Mouse (Mus musculus) hindbrain, embryonic 10.5 days (tissue): ENCODE data around the gene Matk. TPM values are rescaled to one million over a fixed set of nuclear protein-coding genes. Genes with fewer than 3 reads are reported as not detected.

Experiments used
- DNase-seq: peaks from one replicate; pipeline ENCODE4 v3.0.0-alpha.2; 2017; ENCODE audit warnings: low spot score
- H3K27ac ChIP-seq: fragments of 300-500 bp; sonication (generic); 2 replicates; pipeline ENCODE4 v1.5.1; 2016; ENCODE audit warnings: mild to moderate bottlenecking, moderate library complexity
- H3K27me3 ChIP-seq: fragments of 300-500 bp; sonication (generic); 2 replicates; pipeline ENCODE4 v1.6.1; 2016; ENCODE audit warnings: mild to moderate bottlenecking; ENCODE audit not compliant: poor library complexity, insufficient read depth, severe bottlenecking
- H3K36me3 ChIP-seq: fragments of 300-500 bp; sonication (generic); 2 replicates; pipeline ENCODE4 v1.6.1; 2016; ENCODE audit warnings: mild to moderate bottlenecking, moderate library complexity
- H3K4me1 ChIP-seq: fragments of 300-500 bp; sonication (generic); replicated peaks from 2 replicates; pipeline ENCODE4 v1.6.1; 2016; ENCODE audit warnings: mild to moderate bottlenecking
- H3K4me3 ChIP-seq: fragments of 300-500 bp; sonication (generic); 2 replicates; pipeline ENCODE4 v1.5.1; 2016; ENCODE audit warnings: mild to moderate bottlenecking, moderate library complexity
- H3K9me3 ChIP-seq: fragments of 300-500 bp; sonication (generic); 2 replicates; pipeline ENCODE4 v1.6.1; 2016; ENCODE audit warnings: mild to moderate bottlenecking, moderate library complexity
- WGBS: fragments of 180-500 bp; shearing (Covaris S2); methylation state at CpG from one replicate; pipeline ENCODE4 v1.1.7; 2016; 5-methylcytosine and 5-hydroxymethylcytosine counted together
- polyA plus RNA-seq: library from polyadenylated mRNA; unstranded; fragments of >200 nt; fragmentation: Nextera tagmentation; extraction: Ambion mirVana; gene quantifications from 2 replicates; pipeline ENCODE4 v1.2.1, GENCODE M21; 2016

Gene Matk
- polyA plus RNA-seq, 1 experiment from 2014 or later: 3.9 TPM

GRCm38 (mm10) chr10:81302288-81302687, 49.6 kb downstream of the Matk start:
- 60% methylated on average over 4 of the region's 4 CpGs for WGBS
- H3K4me3 ChIP-seq: peak overlapping the region; percentile 23; the same call in 1 of the 2 replicates

GRCm38 (mm10) chr10:81302781-81303218, 50.1 kb downstream of the Matk start:
- Histone ChIP-seq H3K4me1 (peaks cover 72% of the 10 kb centered on the region), H3K27me3 (no peaks in the 10 kb centered on the region), H3K27ac (peak overlapping the region; percentile 53), H3K4me3 (peak overlapping the region; percentile 23; the same call in 1 of the 2 replicates), H3K36me3 (peaks cover 52% of the 10 kb centered on the region), H3K9me3 (no peaks in the 10 kb centered on the region)
- 75% methylated on average over 14 of the region's 14 CpGs for WGBS
- DNase-seq: no peak

More at GRCm38 (mm10) chr10:81302288-81302687, 49.6 kb downstream of the Matk start:
- Histone ChIP-seq H3K27ac (peak overlapping the region; percentile 53), H3K36me3 (peaks cover 47% of the 10 kb centered on the region), H3K9me3 (no peaks in the 10 kb centered on the region), H3K27me3 (no peaks in the 10 kb centered on the region), H3K4me1 (peaks cover 77% of the 10 kb centered on the region)
- DNase-seq: no peak

GRCm38 (mm10) chr10:81303258-81303657, 50.5 kb downstream of the Matk start:
- Histone ChIP-seq H3K36me3 (peaks cover 53% of the 10 kb centered on the region), H3K27ac (peak overlapping the region; percentile 36; the same call in 1 of the 2 replicates), H3K9me3 (no peaks in the 10 kb centered on the region), H3K4me1 (peaks cover 67% of the 10 kb centered on the region), H3K27me3 (no peaks in the 10 kb centered on the region), H3K4me3 (peak overlapping the region; percentile 23; the same call in 1 of the 2 replicates)
- 79% methylated on average over 10 of the region's 10 CpGs for WGBS
- DNase-seq: no peak

- Histone ChIP-seq H3K4me3 (no peak overlapping the region), H3K9me3 (no peaks in the 10 kb centered on the region), H3K27me3 (no peaks in the 10 kb centered on the region), H3K4me1 (peaks cover 62% of the 10 kb centered on the region), H3K36me3 (peaks cover 53% of the 10 kb centered on the region), H3K27ac (peak overlapping the region; percentile 36; the same call in 1 of the 2 replicates)
- no peak for DNase-seq
- 81% methylated on average over 7 of the region's 7 CpGs for WGBS
Measured at GRCm38 (mm10) chr10:81303761-81304160, 51.0 kb downstream of the Matk start.

- Histone ChIP-seq H3K4me3 (no peak overlapping the region), H3K4me1 (peaks cover 53% of the 10 kb centered on the region), H3K36me3 (peaks cover 63% of the 10 kb centered on the region), H3K9me3 (no peaks in the 10 kb centered on the region), H3K27me3 (no peaks in the 10 kb centered on the region), H3K27ac (peak overlapping the region; percentile 20; the same call in 1 of the 2 replicates)
- peak; percentile 52 for DNase-seq
- 27% methylated on average over 9 of the region's 9 CpGs for WGBS
Measured at GRCm38 (mm10) chr10:81304597-81305238, 52.0 kb downstream of the Matk start.

- no peaks in the 10 kb centered on the region for H3K27me3 ChIP-seq
- H3K27ac ChIP-seq: no peak overlapping the region
- no peaks in the 10 kb centered on the region for H3K9me3 ChIP-seq
- peaks cover 72% of the 10 kb centered on the region for H3K36me3 ChIP-seq
- H3K4me3 ChIP-seq: no peak overlapping the region
- DNase-seq: no peak
- 95% methylated on average over 14 of the region's 14 CpGs for WGBS
- peaks cover 44% of the 10 kb centered on the region for H3K4me1 ChIP-seq
Measured at GRCm38 (mm10) chr10:81305663-81306062, 52.9 kb downstream of the Matk start.

- no peak for DNase-seq
- Histone ChIP-seq H3K27me3 (no peaks in the 10 kb centered on the region), H3K27ac (no peak overlapping the region), H3K4me3 (no peak overlapping the region), H3K36me3 (peaks cover 78% of the 10 kb centered on the region), H3K9me3 (no peaks in the 10 kb centered on the region), H3K4me1 (peaks cover 38% of the 10 kb centered on the region)
- WGBS: 96% methylated on average over 12 of the region's 12 CpGs
Measured at GRCm38 (mm10) chr10:81306173-81306668, 53.5 kb downstream of the Matk start.

- Histone ChIP-seq H3K9me3 (no peaks in the 10 kb centered on the region), H3K4me3 (no peak overlapping the region), H3K27me3 (no peaks in the 10 kb centered on the region), H3K4me1 (peaks cover 30% of the 10 kb centered on the region), H3K27ac (no peak overlapping the region), H3K36me3 (peaks cover 86% of the 10 kb centered on the region)
- DNase-seq: no peak
- 95% methylated on average over 21 of the region's 21 CpGs for WGBS
Measured at GRCm38 (mm10) chr10:81306837-81307682, 54.3 kb downstream of the Matk start.

- Histone ChIP-seq H3K27me3 (no peaks in the 10 kb centered on the region), H3K9me3 (no peaks in the 10 kb centered on the region), H3K4me1 (peaks cover 7% of the 10 kb centered on the region), H3K27ac (no peak overlapping the region), H3K36me3 (peaks cover 100% of the 10 kb centered on the region), H3K4me3 (no peak overlapping the region)
- no peak for DNase-seq
- 88% methylated on average over 5 of the region's 5 CpGs for WGBS
Measured at GRCm38 (mm10) chr10:81309571-81309970, 56.8 kb downstream of the Matk start.

Other genes with a start within 250 kb of the Matk start
- 7.1 and 8.6 TPM in 2 replicates for gene Gng7, start 238.0 kb upstream of the Matk start, polyA plus RNA-seq
- gene Diras1, start 227.3 kb upstream of the Matk start, polyA plus RNA-seq: 4.6 and 9.8 TPM in 2 replicates
- gene Slc39a3, start 215.5 kb upstream of the Matk start, polyA plus RNA-seq: 16.9 and 26.7 TPM in 2 replicates
- gene Sgta, start 192.8 kb upstream of the Matk start, polyA plus RNA-seq: 276 and 320 TPM in 2 replicates
- gene Thop1, start 182.9 kb upstream of the Matk start, polyA plus RNA-seq: 85.4 and 106 TPM in 2 replicates
- gene Creb3l3, start 154.1 kb upstream of the Matk start, polyA plus RNA-seq: 0.29 and 0.30 TPM in 2 replicates
- 218 and 261 TPM in 2 replicates for gene Map2k2, start 147.0 kb upstream of the Matk start, polyA plus RNA-seq
- gene Zbtb7a, start 117.7 kb upstream of the Matk start, polyA plus RNA-seq: 9.4 and 12.4 TPM in 2 replicates
- gene Pias4, start 85.0 kb upstream of the Matk start, polyA plus RNA-seq: 64.1 and 72.2 TPM in 2 replicates
- 495 and 570 TPM in 2 replicates for gene Eef2, start 76.3 kb upstream of the Matk start, polyA plus RNA-seq
- 58.3 and 75.6 TPM in 2 replicates for gene Dapk3, start 69.9 kb upstream of the Matk start, polyA plus RNA-seq
- not detected in 2 replicates for gene 4930442H23Rik, start 69.1 kb upstream of the Matk start, polyA plus RNA-seq
- not detected in 2 replicates for gene Nmrk2, start 50.9 kb upstream of the Matk start, polyA plus RNA-seq
- gene Atcay, start 22.1 kb upstream of the Matk start, polyA plus RNA-seq: 7.6 and 25.9 TPM in 2 replicates
- 5.1 and 6.7 TPM in 2 replicates for gene Zfr2, start 19.8 kb upstream of the Matk start, polyA plus RNA-seq
- 238 and 239 TPM in 2 replicates for gene Mrpl54, start 14.0 kb downstream of the Matk start, polyA plus RNA-seq
- gene Apba3, start 14.0 kb downstream of the Matk start, polyA plus RNA-seq: 46.2 and 54.6 TPM in 2 replicates
- 7.0 and 9.0 TPM in 2 replicates for gene Tjp3, start 38.6 kb downstream of the Matk start, polyA plus RNA-seq
- gene Pip5k1c, start 40.0 kb downstream of the Matk start, polyA plus RNA-seq: 62.1 and 78.5 TPM in 2 replicates
- gene Cactin, start 68.2 kb downstream of the Matk start, polyA plus RNA-seq: 53.2 and 58.8 TPM in 2 replicates
- 3.3 and 3.6 TPM in 2 replicates for gene Tbxa2r, start 75.8 kb downstream of the Matk start, polyA plus RNA-seq
- gene Gipc3, start 90.3 kb downstream of the Matk start, polyA plus RNA-seq: not detected in 2 replicates
- 111 and 128 TPM in 2 replicates for gene Hmg20b, start 97.5 kb downstream of the Matk start, polyA plus RNA-seq
- gene Mfsd12, start 104.6 kb downstream of the Matk start, polyA plus RNA-seq: 9.2 and 12.9 TPM in 2 replicates
- 0.61 and 0.62 TPM in 2 replicates for gene 4930404N11Rik, start 112.9 kb downstream of the Matk start, polyA plus RNA-seq
- 138 and 143 TPM in 2 replicates for gene Fzr1, start 125.6 kb downstream of the Matk start, polyA plus RNA-seq
- 95.8 and 98.2 TPM in 2 replicates for gene Dohh, start 131.5 kb downstream of the Matk start, polyA plus RNA-seq
- 4.0 and 4.8 TPM in 2 replicates for gene Gm48551, start 131.5 kb downstream of the Matk start, polyA plus RNA-seq
- gene Gm48552, start 136.1 kb downstream of the Matk start, polyA plus RNA-seq: 1.0 and 2.5 TPM in 2 replicates
- gene Smim24, start 140.1 kb downstream of the Matk start, polyA plus RNA-seq: 2.7 and 3.0 TPM in 2 replicates
- 10.5 and 16.0 TPM in 2 replicates for gene Nfic, start 202.7 kb downstream of the Matk start, polyA plus RNA-seq
- 3.1 and 12.9 TPM in 2 replicates for gene Celf5, start 229.8 kb downstream of the Matk start, polyA plus RNA-seq
- 87.4 and 92.6 TPM in 2 replicates for gene Ncln, start 243.5 kb downstream of the Matk start, polyA plus RNA-seq
- gene S1pr4, start 247.2 kb downstream of the Matk start, polyA plus RNA-seq: 0.39 and 0.42 TPM in 2 replicates